Mouse (Mus musculus) forebrain, embryonic 15.5 days (tissue): ENCODE measurements around the gene Zdhhc3. TPM values are rescaled to one million over a fixed set of nuclear protein-coding genes. Genes with fewer than 3 reads are reported as not detected.

Source experiments
- ATAC-seq: fragments of 200-750 bp; cut with Nextera tagmentation; replicated peaks from 2 replicates; pipeline ENCODE4 v1.8.0; 2017; ENCODE audit warnings: mild to moderate bottlenecking, moderate TSS enrichment, moderate library complexity
- H3K27ac ChIP-seq: fragments of 300-500 bp; sonication (generic); replicated peaks from 2 replicates; pipeline ENCODE4 v1.5.1; 2015; ENCODE audit warnings: mild to moderate bottlenecking, inconsistent platforms
- H3K27me3 ChIP-seq: fragments of 300-500 bp; sonication (generic); 2 replicates; pipeline ENCODE4 v1.6.1; 2015; ENCODE audit warnings: inconsistent platforms
- H3K36me3 ChIP-seq: fragments of 300-500 bp; sonication (generic); 2 replicates; pipeline ENCODE4 v1.6.1; 2015; ENCODE audit warnings: mild to moderate bottlenecking, inconsistent platforms
- H3K4me1 ChIP-seq: fragments of 300-500 bp; sonication (generic); 2 replicates; pipeline ENCODE4 v1.6.1; 2015; ENCODE audit warnings: inconsistent platforms
- H3K4me2 ChIP-seq: fragments of 300-500 bp; sonication (generic); replicated peaks from 2 replicates; pipeline ENCODE4 v1.6.1; 2015; ENCODE audit warnings: mild to moderate bottlenecking, inconsistent platforms
- H3K4me3 ChIP-seq: fragments of 300-500 bp; sonication (generic); 2 replicates; pipeline ENCODE4 v1.5.1; 2015; ENCODE audit warnings: mild to moderate bottlenecking, inconsistent platforms
- H3K9ac ChIP-seq: fragments of 300-500 bp; sonication (generic); replicated peaks from 2 replicates; pipeline ENCODE4 v1.6.1; 2015; ENCODE audit warnings: mild to moderate bottlenecking, inconsistent platforms
- H3K9me3 ChIP-seq: fragments of 300-500 bp; sonication (generic); 2 replicates; pipeline ENCODE4 v1.6.1; 2016; ENCODE audit warnings: inconsistent platforms
- WGBS: fragments of 180-500 bp; shearing (Covaris S2); methylation state at CpG from one replicate; pipeline ENCODE4 v1.1.7; 2015; ENCODE audit warnings: mixed read lengths; 5-methylcytosine and 5-hydroxymethylcytosine counted together
- polyA plus RNA-seq: library from polyadenylated mRNA; unstranded; fragments of >200 nt; fragmentation: Nextera tagmentation; extraction: Ambion mirVana; gene quantifications from 2 replicates; pipeline ENCODE4 v1.2.1, GENCODE M21; 2015

Gene Zdhhc3
- polyA plus RNA-seq, 1 experiment from 2014 or later, result 81.0 TPM

GRCm38 (mm10) chr9:123047665-123048064, 65.3 kb downstream of the Zdhhc3 start:
- Histone ChIP-seq H3K9ac (no peak overlapping the region), H3K27me3 (no peaks in the 10 kb centered on the region), H3K9me3 (no peaks in the 10 kb centered on the region), H3K4me2 (no peak overlapping the region), H3K36me3 (no peaks in the 10 kb centered on the region), H3K4me1 (no peaks in the 10 kb centered on the region), H3K27ac (no peak overlapping the region), H3K4me3 (no peak overlapping the region)
- ATAC-seq, result no peak
- 93% methylated on average over 1 of the region's 1 CpGs for WGBS

- Histone ChIP-seq H3K4me3 (no peak within 1 kb of the TSS), H3K36me3 (no peaks in the 10 kb centered on the region), H3K9me3 (no peaks in the 10 kb centered on the region), H3K27me3 (no peaks in the 10 kb centered on the region), H3K4me1 (no peaks in the 10 kb centered on the region), H3K4me2 (no peak within 1 kb of the TSS), H3K27ac (no peak within 1 kb of the TSS), H3K9ac (no peak within 1 kb of the TSS)
- WGBS, result 90% methylated on average over 4 of the region's 4 CpGs
- ATAC-seq, result no peak
Measured at GRCm38 (mm10) chr9:123034426-123034825, 78.6 kb downstream of the Zdhhc3 start, which contains the start of gene Tgm4. Gene Tgm4 (plus strand): TSS chr9:123034726.

GRCm38 (mm10) chr9:123031496-123032246, 81.3 kb downstream of the Zdhhc3 start:
- Histone ChIP-seq H3K36me3 (no peaks in the 10 kb centered on the region), H3K4me3 (no peak overlapping the region), H3K9ac (no peak overlapping the region), H3K27ac (no peak overlapping the region), H3K9me3 (no peaks in the 10 kb centered on the region), H3K4me2 (no peak overlapping the region), H3K4me1 (no peaks in the 10 kb centered on the region), H3K27me3 (no peaks in the 10 kb centered on the region)
- 86% methylated on average over 13 of the region's 13 CpGs for WGBS
- no peak for ATAC-seq

GRCm38 (mm10) chr9:123024201-123024600, 88.8 kb downstream of the Zdhhc3 start:
- no peaks in the 10 kb centered on the region for H3K9me3 ChIP-seq
- ATAC-seq, result no peak

GRCm38 (mm10) chr9:123021636-123022379, 91.2 kb downstream of the Zdhhc3 start:
- 40% methylated on average over 18 of the region's 24 CpGs for WGBS
- H3K27ac ChIP-seq, result peak overlapping the region; percentile 10

More at GRCm38 (mm10) chr9:123024201-123024600, 88.8 kb downstream of the Zdhhc3 start:
- 91% methylated on average over 2 of the region's 2 CpGs for WGBS
- no peaks in the 10 kb centered on the region for H3K36me3 ChIP-seq
- peaks cover 18% of the 10 kb centered on the region for H3K4me1 ChIP-seq
- H3K9ac ChIP-seq, result no peak overlapping the region
- H3K27me3 ChIP-seq, result no peaks in the 10 kb centered on the region
- H3K4me3 ChIP-seq, result no peak overlapping the region
- no peak overlapping the region for H3K4me2 ChIP-seq
- no peak overlapping the region for H3K27ac ChIP-seq

GRCm38 (mm10) chr9:123020995-123021631, 91.9 kb downstream of the Zdhhc3 start, which contains the start of gene Tmem42:
Gene Tmem42 (plus strand): TSS chr9:123021326.
- peaks cover 31% of the 10 kb centered on the region for H3K4me1 ChIP-seq
- H3K9me3 ChIP-seq, result no peaks in the 10 kb centered on the region
- H3K4me3 ChIP-seq, result peak within 1 kb of the TSS; percentile 53
- H3K36me3 ChIP-seq, result peaks cover 8% of the 10 kb centered on the region; the same call in 1 of the 2 replicates
- H3K27ac ChIP-seq, result peak within 1 kb of the TSS; percentile 86
- no peaks in the 10 kb centered on the region for H3K27me3 ChIP-seq
- peak within 1 kb of the TSS; percentile 60 for H3K4me2 ChIP-seq
- under 1% methylated on average over 54 of the region's 69 CpGs for WGBS
- peak within 1 kb of the TSS; percentile 70 for H3K9ac ChIP-seq
- ATAC-seq, result peak; percentile 98

More at GRCm38 (mm10) chr9:123021636-123022379, 91.2 kb downstream of the Zdhhc3 start:
- Histone ChIP-seq H3K4me2 (peak overlapping the region; percentile 60), H3K4me1 (peaks cover 31% of the 10 kb centered on the region), H3K36me3 (peaks cover 4% of the 10 kb centered on the region; the same call in 1 of the 2 replicates), H3K27me3 (no peaks in the 10 kb centered on the region), H3K9me3 (no peaks in the 10 kb centered on the region), H3K9ac (peak overlapping the region; percentile 70; the same call in 1 of the 2 replicates), H3K4me3 (peak overlapping the region; percentile 53)
- peak; percentile 52 for ATAC-seq

Other genes with a start within 250 kb of the Zdhhc3 start
- 103 and 115 TPM in 2 replicates for gene Zfp445, start 247.2 kb downstream of the Zdhhc3 start, polyA plus RNA-seq
- gene Zkscan7, start 227.5 kb downstream of the Zdhhc3 start, polyA plus RNA-seq, result 4.1 and 4.6 TPM in 2 replicates
- 22.5 and 23.7 TPM in 2 replicates for gene Zfp105, start 190.1 kb downstream of the Zdhhc3 start, polyA plus RNA-seq
- 31.4 and 33.5 TPM in 2 replicates for gene 1110059G10Rik, start 162.2 kb downstream of the Zdhhc3 start, polyA plus RNA-seq
- gene Kif15, start 162.2 kb downstream of the Zdhhc3 start, polyA plus RNA-seq, result 28.2 and 29.1 TPM in 2 replicates
- 19.4 and 24.1 TPM in 2 replicates for gene Tmem42, start 91.9 kb downstream of the Zdhhc3 start, polyA plus RNA-seq
- gene Tgm4, start 78.5 kb downstream of the Zdhhc3 start, polyA plus RNA-seq, result 0.78 and 0.95 TPM in 2 replicates
- gene Exosc7, start within 50 bp of the Zdhhc3 start, polyA plus RNA-seq, result 92.6 and 98.2 TPM in 2 replicates
- 0.32 and 0.98 TPM in 2 replicates for gene Clec3b, start 37.7 kb upstream of the Zdhhc3 start, polyA plus RNA-seq
- 0.09 TPM in 1 of 2 replicates, not detected in the other for gene Cdcp1, start 102.8 kb upstream of the Zdhhc3 start, polyA plus RNA-seq
- gene Tmem158, start 147.6 kb upstream of the Zdhhc3 start, polyA plus RNA-seq, result 36.0 and 36.9 TPM in 2 replicates